Mouse (Mus musculus) retina, postnatal 7 days (tissue): Measurements from ENCODE around the gene Hist1h2ah.

Experiments
- DNase-seq: peaks from one replicate; pipeline ENCODE4 v3.0.0-alpha.2; 2012; ENCODE audit warnings: low read depth, low spot score

Hist1h2ah gene

DNA sequence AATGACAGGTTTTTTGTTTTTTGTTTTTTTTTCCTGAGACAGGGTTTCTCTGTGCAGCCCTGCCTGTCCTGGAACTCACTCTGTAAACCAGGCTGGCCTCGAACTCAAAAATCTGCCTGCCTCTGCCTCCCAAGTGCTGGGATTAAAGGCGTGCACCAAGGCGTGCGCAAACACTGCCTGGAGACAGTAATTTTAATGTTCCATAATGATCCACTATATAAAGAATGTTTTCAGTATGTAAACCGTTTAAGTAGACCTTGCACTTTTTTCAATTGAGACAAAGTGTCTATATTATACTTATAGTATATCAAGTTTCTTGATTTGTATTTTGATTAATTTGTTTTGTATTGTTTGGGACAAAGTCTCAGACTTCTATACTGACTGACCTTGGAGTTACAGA is 4.0 kb upstream of the Hist1h2ah start:
- DNase-seq, result no peak

DNA sequence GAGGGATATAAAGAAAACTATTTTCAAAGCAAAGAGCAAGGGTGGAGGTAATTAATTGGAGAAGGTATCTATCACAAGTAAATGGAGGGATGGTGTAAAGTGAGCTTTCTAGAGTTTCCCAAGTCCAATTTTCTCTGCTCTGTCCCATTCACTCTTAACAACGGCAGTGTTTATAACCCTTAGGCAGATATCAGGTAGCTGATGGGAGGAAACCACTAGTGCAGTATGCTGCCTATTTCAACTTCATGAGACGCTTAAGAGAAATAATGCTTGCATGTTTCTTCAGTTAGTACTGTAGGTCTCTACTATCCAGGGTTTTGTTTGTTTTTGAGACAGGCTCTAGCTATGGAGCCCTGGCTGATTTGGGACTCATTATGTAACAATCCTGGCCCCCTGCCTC is 2.0 kb upstream of the Hist1h2ah start:
- no peak for DNase-seq

DNA sequence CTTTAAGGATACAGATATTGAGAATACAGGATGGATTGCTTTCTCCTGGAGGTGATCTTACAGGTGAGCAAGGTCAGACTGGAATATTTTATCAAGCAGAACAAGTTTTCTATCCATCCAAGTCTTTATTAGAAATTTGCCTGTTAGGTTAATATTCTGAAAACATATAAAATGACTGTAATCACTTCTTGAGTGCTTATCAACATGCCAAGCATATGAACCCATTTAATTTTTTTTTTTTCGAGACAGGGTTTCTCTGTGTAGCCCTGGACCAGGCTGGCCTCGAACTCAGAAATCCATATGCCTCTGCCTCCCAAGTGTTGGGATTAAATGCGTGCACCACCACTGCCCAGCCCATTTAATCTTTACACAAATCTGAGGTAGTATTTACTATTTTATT is 1.6 kb upstream of the Hist1h2ah start:
- DNase-seq, result no peak

DNA sequence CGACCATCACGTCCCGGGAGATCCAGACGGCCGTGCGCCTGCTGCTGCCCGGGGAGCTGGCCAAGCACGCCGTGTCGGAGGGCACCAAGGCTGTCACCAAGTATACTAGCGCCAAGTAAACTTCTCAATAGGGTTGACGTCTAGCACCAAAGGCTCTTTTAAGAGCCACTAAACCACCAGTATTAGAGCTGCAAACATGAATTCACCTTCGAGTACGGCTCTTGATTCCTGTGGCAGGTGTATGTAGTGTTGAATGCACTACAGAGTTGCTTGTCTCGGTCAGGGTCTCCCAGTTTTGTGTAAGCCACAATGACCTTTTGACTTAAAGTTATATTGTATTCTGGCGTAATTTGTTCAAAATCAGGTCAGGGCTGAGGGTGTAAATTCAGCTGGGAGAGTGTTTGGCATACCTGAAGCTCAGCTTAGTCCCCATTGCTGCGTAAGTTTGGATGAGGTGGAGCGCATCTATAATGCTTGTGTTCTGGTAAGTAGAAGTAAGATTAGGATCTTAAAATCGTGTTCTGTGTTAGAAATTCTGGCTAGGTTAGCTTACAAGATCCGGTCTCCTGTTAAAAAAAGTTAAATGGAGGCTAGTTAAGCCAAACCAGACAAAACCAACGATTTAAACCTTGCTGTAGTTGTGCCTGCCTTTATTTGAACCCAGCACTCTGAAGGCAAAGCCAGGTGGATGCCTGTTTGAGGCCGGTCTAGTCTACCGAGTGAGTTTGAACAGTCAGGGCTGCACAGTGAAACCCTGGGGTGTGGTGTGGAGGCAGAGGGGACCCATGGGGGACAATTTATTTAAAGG is 985 bp upstream of the Hist1h2ah start:
- no peak for DNase-seq

DNA sequence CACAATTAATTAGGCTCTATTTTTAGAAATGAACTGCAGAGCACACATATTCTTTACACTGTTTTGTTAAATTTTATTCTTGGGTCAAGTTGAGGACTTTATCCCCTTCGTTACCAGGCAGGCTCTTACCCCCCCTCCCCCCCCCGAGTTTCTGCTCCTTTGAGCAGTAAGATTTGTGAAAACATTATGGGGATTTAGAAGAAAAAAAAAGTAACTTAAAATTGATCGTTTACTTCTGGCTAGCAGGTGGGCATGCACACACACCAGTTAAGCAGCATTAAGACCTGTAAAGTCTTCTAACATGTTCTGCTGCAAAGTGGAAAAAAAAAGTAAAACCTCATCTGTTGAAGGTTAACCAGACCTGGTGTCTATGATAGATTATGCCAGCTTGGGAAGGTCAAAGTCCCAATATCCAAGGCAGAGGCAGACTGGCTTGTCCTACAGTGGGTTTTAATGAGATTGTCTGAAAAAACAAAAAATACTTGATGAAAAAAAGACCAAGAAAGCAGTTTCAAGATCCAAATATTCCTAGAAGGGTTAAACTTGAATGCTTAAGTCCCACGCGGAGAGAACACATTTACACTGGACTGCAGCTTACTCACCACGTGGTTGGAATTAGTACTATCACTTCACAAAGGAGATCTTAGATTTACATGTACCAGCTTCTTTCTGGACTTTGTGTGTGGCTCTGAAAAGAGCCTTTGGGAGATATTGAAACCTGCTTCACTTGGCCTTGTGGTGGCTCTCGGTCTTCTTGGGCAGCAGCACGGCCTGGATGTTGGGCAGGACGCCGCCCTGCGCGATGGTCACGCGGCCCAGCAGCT is 713 bp downstream of the Hist1h2ah start:
- no peak for DNase-seq

DNA sequence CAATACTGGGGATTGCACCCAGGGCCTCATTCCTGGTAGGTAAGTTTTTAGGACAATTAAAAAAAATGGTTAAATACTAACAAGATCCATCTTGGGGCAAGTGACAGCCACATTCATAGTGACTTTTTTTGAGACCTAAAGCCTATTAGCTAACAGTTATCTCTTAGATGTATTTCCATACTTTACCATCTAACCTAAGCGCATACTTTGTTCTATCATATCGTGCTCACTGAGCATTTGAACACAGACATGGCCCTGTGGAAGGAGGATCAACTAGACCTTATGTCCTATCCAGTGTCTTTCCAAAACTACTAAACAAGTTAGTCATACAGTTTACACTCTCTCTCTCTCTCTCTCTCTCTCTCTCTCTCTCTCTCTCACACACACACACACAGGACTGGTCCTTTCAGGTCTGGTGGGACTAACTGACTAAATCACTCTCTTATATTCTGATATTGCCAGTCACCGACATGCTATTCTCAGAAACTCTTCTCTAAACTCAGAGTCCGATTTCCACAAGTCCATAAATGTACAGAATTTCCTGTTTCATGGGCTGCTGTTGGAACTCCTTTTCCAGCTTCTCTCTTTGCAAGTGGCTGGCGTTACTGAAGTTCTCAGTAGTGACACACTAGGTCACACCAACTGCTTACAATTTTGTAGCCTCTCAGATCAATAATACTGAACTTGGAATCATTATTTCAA is 1.5 kb downstream of the Hist1h2ah start:
- no peak for DNase-seq

DNA sequence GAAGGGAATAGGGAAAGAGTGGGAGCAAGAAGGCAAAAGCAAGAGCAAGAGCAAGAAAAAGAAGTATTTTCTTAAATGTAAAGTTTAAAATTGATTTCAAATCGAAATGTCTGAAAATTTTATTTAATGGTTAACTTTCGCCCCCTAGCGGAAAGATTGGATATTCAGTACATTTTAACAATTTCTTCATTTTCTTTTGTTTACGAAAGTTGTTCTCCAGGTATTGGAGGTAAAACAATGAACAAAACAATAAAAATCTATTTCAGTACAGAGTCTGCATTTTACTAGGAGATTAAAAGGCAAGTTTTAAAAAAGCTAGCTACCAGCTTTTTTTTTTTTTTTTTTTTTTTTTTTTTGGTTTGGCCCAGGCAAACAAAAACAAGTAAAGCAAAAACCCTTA is 4.9 kb downstream of the Hist1h2ah start:
- DNase-seq, result no peak

DNA sequence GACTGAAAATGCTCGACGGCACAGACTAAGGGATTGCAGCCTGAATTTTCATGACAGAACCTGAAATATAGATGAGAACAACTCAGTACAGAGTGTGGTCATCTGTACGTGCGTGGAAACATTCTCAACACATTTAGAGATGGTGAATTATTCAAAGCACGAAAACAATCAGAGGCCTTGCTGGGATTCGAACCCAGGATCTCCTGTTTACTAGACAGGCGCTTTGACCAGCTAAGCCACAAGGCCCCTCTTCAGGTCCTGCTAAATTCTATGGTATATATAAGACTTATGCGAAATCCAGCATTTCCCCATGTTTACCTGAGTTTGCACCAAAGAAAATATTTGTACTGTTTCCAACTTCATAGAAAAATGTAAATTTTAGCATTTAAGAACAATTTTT is 5.4 kb downstream of the Hist1h2ah start:
- no peak for DNase-seq

DNA sequence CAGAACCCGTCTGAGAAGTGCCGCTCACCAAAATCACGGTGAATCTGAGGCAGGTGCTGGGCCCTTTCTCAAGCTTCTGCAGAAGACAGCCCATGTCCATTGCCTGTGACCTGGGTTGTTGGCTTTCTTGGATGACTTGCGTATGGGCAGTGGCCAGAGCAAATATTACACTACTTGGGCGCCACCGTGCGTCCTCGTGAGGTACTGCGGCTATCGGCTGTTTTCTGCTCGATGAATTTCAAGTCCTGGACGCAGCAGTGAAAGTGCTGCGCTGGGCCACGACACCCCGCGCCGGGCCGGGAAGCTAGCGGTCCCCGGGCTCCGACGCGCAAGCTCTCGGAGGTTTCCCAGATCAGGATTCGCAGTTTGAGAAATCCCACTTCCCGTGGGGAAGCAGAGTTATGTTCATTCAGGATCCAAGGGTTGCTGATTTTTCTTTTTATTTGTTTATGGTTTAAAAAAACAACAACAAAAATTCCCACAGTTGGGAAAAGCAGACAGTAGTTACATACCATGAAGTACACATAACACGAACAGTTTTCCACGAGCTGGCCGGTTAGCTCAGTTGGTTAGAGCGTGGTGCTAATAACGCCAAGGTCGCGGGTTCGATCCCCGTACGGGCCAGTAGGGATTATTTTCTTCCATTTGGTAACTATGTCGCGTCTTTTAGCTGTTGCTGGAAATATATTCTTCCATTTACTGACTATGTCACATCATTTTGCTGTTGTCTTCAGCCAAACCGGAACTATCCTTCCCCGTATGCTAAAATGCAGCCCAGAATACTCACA is 6.5 kb downstream of the Hist1h2ah start:
- DNase-seq, result peak; percentile 84

DNA sequence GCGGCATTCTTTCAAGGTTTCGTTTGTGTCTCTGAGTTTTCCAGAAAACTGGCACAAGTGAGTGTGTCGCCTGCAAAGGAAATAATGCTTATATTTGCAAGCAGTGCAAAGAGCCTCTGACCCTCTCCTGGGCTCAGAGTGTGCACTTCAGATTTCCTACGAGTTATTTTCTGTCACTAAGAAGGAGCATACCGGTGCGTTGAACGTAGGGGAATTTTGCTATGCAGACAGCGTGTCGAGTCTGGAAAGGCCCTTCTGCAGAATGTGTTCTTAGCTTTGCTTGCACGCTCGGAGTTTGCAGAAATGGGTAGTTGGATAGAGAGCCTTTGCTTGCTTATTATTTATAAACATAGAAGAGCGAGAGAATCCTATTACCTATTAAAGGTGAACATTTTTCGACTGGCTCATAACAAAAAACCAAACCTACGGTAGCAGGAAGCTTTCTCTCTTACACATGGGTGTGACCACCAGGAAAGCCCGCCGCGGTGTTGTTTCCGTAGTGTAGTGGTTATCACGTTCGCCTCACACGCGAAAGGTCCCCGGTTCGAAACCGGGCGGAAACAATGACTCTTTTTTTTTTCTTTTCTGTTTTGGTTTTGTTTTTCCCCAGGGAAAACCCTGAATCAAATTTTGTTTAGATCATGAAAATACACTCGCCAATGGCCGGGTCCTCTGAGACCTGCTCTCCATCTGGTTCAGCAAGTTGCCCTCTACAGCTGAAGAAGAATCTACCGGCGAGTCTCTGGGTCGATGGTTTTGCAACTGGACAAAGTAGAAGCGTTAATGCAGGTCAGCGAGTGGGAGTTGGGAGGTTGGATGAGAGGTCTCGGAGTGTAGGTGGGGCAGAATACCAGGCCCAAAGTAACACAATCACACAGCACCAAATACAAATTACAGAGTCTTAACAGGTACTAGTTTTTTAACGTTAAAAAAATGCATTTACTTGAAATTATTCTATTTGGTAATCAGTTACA is 9.0 kb downstream of the Hist1h2ah start:
- peak; percentile 81 for DNase-seq

DNA sequence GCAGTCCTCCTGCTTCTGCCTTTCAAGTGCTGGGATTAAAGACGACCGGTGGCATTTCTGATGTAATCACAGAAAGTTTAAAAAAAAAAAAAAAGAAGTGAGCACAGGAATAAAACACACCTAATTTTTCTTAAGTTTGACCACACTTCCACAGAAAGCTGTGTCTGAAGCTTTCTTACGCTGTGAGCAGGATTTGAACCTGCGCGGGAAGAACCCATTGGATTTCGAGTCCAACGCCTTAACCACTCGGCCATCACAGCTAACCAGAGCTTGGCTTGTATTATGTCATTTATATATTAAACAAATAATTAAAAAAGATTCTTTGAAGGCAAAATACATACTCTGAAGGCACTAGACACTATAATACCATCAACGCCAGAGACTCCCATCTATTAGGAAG is 13.1 kb downstream of the Hist1h2ah start:
- DNase-seq, result peak; percentile 83

DNA sequence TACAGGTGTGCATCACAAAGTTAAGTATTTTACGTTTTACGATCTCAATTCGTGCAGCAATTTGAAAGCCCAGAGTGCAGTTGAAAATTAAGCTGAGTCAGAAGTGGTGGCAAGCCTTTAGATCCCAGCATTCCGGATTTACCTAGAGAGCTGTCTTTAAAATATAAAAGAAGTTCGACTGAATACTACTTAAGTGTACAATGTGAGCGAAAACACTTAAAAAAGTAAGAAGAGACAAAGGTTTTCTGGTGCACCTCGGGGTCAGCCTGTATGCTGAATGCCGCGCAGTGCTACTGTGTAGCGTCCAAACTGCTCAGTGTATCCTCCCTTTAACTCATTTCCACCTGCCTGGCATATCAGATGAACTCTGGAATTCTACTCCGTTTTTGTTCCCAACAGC is 13.8 kb downstream of the Hist1h2ah start:
- no peak for DNase-seq

DNA sequence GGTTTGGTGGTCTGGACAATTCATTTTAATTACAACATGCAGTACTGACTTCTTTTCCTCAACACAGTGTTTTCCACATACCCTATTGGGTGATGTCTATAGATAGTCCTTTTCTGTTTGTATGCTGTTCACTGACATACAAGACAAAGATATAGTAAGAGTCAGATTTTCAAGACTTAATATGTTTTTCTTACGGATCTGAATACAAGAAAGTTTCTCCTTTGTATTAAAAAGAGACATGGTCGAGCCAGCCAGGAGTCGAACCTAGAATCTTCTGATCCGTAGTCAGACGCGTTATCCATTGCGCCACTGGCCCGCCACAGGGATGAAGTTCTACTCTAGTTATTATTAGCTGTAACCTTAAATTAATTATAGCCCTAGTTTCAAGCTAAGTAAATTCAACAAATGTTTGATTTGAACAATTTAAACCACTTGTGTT is 14.4 kb downstream of the Hist1h2ah start:
- DNase-seq, result no peak

DNA sequence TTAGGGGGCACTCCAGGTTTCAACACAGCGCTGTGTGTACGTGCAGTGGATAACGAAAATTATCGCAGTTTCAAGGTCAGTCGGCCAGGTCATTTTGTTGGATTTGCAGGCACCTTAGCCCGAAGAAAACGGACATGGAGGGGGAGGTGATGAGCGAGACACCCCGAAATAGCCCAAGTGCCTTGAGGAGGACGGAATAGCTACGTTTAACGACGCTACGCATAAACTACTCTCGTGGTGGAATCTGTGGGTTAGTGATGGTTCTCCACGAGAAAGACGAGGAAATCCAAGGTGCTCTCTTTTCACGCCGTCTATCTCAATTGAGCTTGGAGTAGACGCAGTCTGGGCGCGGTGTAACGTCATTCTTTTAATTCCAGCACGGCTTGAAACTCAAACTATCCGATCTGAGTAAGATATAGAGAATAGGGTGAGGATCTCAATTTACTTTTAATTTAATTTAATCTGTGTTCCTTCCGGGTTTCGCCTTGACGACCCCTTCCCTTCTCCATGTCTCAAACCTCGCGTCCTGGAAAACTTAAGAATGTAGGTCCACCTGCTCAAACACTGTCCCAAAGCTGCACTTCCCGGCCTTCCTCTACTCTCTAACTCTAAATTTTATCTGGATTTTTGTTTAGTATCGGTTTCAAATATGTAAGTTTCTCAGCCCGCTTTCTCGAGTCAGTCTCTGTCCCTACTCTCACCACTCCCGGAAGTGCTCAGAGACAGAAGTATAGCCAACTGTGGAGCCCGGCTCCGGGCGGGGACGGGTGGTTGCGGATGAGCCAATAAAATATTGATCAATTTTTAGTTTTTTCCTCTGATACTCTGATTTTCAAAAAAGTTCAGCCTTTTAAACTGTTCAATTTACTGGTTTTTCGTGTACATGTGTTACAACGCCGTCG is 15.2 kb downstream of the Hist1h2ah start:
- no peak for DNase-seq

DNA sequence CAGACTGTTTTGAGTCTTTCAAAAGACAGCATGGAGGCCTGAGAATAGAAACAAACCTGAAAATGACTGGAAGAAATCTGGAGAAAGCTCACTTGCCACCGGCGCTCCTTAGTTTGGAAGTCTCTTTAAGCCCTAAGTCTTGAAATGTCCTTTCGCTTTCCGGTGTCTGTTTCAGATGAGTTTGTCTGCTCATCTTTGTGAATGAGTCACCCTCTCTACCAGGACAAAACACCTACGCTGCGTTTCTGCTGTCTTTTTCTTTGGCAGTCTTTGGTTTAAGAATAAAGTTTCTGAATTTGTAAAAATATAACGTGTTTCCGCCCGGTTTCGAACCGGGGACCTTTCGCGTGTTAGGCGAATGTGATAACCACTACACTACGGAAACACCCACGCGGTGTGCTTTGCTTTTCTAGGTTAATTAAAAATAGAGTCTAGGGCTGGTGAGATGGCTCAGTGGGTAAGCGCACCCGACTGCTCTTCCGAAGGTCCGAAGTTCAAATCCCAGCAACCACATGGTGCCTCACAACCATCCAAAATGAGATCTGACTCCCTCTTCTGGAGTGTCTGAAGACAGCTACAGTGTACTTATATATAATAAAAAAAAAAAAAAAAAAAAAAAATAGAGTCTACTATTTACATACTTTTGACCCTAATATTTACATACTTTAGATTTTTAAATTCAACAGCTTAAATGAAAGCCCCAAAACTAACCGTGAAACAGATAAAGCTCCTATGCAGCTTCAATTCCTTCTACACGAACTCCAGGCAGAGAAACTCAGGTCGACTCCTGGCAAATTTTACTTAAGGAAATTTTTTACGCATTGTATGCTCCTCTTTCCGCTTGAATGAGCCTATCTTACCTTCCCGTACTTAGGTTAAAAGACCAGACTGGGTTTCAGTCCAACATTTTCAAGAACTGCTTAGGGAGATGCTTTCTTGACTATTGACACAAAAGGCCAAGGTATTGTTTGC is 19.6 kb downstream of the Hist1h2ah start:
- peak; percentile 72 for DNase-seq

DNA sequence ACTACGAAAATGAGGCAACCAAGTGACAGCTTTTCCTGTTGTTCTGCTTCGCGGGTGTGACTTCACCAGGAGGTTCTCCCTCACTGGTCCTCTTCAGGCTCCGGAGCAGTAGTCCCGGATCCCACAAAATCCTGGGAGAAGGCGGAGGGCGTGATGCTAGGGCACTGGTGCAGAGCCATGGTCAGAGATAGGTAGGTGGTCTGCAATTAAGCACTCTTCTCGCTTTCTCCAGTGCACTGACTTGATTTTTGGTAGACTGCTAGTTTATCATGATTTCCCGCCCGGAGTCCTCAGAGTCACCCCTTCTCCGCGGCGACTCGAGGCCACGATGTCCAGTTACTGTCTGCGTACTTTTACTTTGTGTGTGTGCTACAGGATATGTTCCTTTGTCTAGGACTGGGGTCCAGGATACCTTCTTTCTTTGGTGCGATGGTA is 20.9 kb downstream of the Hist1h2ah start:
- no peak for DNase-seq

DNA sequence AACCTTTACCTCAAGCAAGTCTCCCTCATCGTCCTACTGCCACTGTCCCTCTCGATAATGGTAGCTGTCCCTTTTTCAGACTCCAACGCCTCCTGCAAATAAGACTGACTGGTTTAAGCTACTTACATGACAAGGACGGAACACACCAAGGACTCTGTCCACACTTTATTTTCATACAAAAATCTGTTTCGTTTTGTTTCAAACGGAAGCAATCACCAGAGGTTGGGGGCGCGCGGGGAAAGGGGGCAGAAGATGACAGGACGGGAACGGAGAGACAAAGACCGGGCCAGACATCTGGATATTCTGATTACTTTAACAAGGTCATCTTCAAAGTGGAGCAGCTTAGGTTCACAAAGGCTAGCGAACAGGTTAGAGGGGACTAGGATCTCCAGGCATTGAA is 21.7 kb downstream of the Hist1h2ah start:
- no peak for DNase-seq

DNA sequence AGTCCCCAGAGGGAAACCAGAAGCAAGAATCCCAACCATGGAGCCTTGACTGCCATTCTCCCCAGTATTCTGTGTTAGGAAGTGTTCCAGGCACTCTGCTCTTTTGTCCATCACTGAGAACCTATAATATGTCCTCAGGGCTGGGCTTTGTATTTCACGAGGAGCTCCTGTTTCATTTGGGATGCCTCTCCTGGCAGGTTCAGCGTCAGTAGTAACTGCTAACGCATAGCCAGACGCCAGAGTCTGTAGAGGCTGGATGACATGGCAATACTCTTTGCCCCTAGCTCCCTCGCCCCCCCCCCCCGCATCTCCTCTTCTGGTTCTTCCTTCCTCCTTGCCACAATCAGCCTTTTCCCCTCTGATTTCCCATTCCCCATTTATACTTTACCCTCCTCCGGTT is 25.7 kb downstream of the Hist1h2ah start, which contains the start of gene Prss16:
Prss16 (minus strand) TSS at position 101 of the 400 bp plus-strand sequence.
- DNase-seq, result no peak
